Comparison of ENCODE assay signal across 9 mouse cellular contexts in genomic region chr8:106399694-106400093, GRCm38 (mm10). TPM values are rescaled to one million over a fixed set of nuclear protein-coding genes. Genes with fewer than 3 reads are reported as not detected.
DNase-seq lines count a peak whose midpoint lies in the region; ATAC-seq and TF ChIP-seq lines count a peak whose summit lies in the region.
"Had no signal": no experiment of that assay in that cellular context is flagged by ENCODE, and none has a peak within 500 bp of the region (broad histone marks: within the 10 kb centered on the region; RNA-seq: fewer than 3 reads in every experiment).

No protein-coding gene starts in this region.

- peak overlapping the region; percentile 15; the same call in 1 of the 2 replicates for H3K4me2 ChIP-seq in kidney, postnatal 0 days (ENCODE audit: low read length)

- peaks cover 5% of the 10 kb centered on the region for H3K4me1 ChIP-seq in kidney, postnatal 0 days (replicated peaks; ENCODE audit: insufficient read depth, low read length)
- peaks cover 2% of the 10 kb centered on the region; the same call in 1 of the 2 replicates for H3K4me1 ChIP-seq in small intestine, adult 2 months (ENCODE audit: control insufficient read depth, insufficient read depth, insufficient read length, low read length)

- DNase-seq in cerebellum, postnatal 36 days: peak; percentile 39 to 48
- DNase-seq in cerebellum, adult 9-11 months: no peak
- peak; percentile 61 for DNase-seq in adrenal gland, adult 2 months
- DNase-seq in heart, adult 9 months (ENCODE audit: low spot score in 2 of 2): peak; percentile 90 to 92
- peak; percentile 89 for DNase-seq in kidney, postnatal 0 days (ENCODE audit: low spot score)
- DNase-seq in layer of hippocampus, postnatal 14 days (ENCODE audit: low spot score in 2 of 2): no peak
- DNase-seq in left cerebral cortex, postnatal 25 days (ENCODE audit: low spot score in 2 of 2): no peak

- no peaks in the 10 kb centered on the region for H3K27me3 ChIP-seq in kidney, postnatal 0 days (ENCODE audit: insufficient read depth, low read length)
- no peaks in the 10 kb centered on the region for H3K27me3 ChIP-seq in small intestine, adult 2 months (ENCODE audit: control insufficient read depth, insufficient read depth, low read length)

- H3K4me3 ChIP-seq in kidney, postnatal 0 days (replicated peaks; ENCODE audit: low read depth, low read length): no peak overlapping the region
- H3K4me3 ChIP-seq in small intestine, adult 2 months (ENCODE audit: low read depth, low read length): no peak overlapping the region
- H3K4me3 ChIP-seq: erythroblast, embryonic 14.5 days had no signal

- TF ChIP-seq CTCF in kidney, postnatal 0 days (IDR thresholded peaks at IDR 0.05; ENCODE audit: low read depth): no peak
- no peak for TF ChIP-seq CTCF in small intestine, adult 2 months (IDR thresholded peaks at IDR 0.05; ENCODE audit: extremely low read depth, insufficient read length, insufficient replicate concordance, low read depth, low read length)

- H3K9me3 ChIP-seq in kidney, postnatal 0 days (replicated peaks; ENCODE audit: low read length): no peaks in the 10 kb centered on the region

- intact Hi-C loops in left cerebral cortex, postnatal 25 days (cut with DNase I): loop anchor here (5.0 to 10.0 kb wide), 3 partner anchors 127 to 265 kb away; partner anchors contain the start of genes Esrp2, Prmt7 and Slc7a6os

- ATAC-seq in kidney, postnatal 0 days (replicated peaks; ENCODE audit: low FRiP score, low read depth): peak; percentile 55

- H3K27ac ChIP-seq in kidney, postnatal 0 days: peak overlapping the region; percentile 70
- H3K27ac ChIP-seq in small intestine, adult 2 months (ENCODE audit: insufficient read depth, low read depth, low read length): peak overlapping the region; percentile 9; the same call in 1 of the 2 replicates

- TF ChIP-seq POLR2A in small intestine, adult 2 months (IDR thresholded peaks at IDR 0.05; ENCODE audit: low read depth, low read length): no peak

- no peak overlapping the region for H3K9ac ChIP-seq in kidney, postnatal 0 days (ENCODE audit: low read depth, low read length)

- H3K36me3 ChIP-seq in kidney, postnatal 0 days (ENCODE audit: insufficient read depth, low read length): no peaks in the 10 kb centered on the region
- no peaks in the 10 kb centered on the region for H3K36me3 ChIP-seq in small intestine, adult 2 months (ENCODE audit: control insufficient read depth, insufficient read depth, low read length)

- 11% methylated on average over 8 of the region's 8 CpGs for WGBS in kidney, postnatal 0 days
- 54% methylated on average over 8 of the region's 8 CpGs for WGBS in small intestine, adult 2 months

RNA-seq across cellular contexts. Expression of gene Zfp90, which starts 15.4 kb away (rescaled TPM):
- 1 to 10 TPM; 3.1 to 6.8 TPM for total RNA-seq in adrenal gland, adult 2 months (2021)
- polyA plus RNA-seq in adrenal gland, adult 2 months (2012; rRNA removed): 0.68 and 1.2 TPM in 2 replicates
- polyA plus RNA-seq in kidney, postnatal 0 days (2015; fragmentation: Nextera tagmentation; extraction: Ambion mirVana): 14.1 and 15.2 TPM in 2 replicates
- 0.60 and 0.70 TPM in 2 replicates for polyA plus RNA-seq in small intestine, adult 2 months (2012; rRNA removed)
- 10 to 100 TPM; 15.6 to 16.1 TPM for total RNA-seq in layer of hippocampus, postnatal 14 days (2021)
- total RNA-seq in left cerebral cortex, postnatal 25 days (2021): 10 to 100 TPM in 1 of 2 experiments, 1 to 10 TPM in 1; 9.9 to 10.4 TPM

Comparison
In these comparisons a context has a peak if more than half of its experiments do, and no peak if none do; other contexts are left out.
1. DNase-seq: peak in cerebellum, postnatal 36 days (2 of 2), adrenal gland, adult 2 months (single experiment), heart, adult 9 months (2 of 2) and kidney, postnatal 0 days (single experiment); none in cerebellum, adult 9-11 months (single experiment), layer of hippocampus, postnatal 14 days (0 of 2) and left cerebral cortex, postnatal 25 days (0 of 2).